ENCODE assay signal across 12 mouse cellular contexts in the genomic region with DNA sequence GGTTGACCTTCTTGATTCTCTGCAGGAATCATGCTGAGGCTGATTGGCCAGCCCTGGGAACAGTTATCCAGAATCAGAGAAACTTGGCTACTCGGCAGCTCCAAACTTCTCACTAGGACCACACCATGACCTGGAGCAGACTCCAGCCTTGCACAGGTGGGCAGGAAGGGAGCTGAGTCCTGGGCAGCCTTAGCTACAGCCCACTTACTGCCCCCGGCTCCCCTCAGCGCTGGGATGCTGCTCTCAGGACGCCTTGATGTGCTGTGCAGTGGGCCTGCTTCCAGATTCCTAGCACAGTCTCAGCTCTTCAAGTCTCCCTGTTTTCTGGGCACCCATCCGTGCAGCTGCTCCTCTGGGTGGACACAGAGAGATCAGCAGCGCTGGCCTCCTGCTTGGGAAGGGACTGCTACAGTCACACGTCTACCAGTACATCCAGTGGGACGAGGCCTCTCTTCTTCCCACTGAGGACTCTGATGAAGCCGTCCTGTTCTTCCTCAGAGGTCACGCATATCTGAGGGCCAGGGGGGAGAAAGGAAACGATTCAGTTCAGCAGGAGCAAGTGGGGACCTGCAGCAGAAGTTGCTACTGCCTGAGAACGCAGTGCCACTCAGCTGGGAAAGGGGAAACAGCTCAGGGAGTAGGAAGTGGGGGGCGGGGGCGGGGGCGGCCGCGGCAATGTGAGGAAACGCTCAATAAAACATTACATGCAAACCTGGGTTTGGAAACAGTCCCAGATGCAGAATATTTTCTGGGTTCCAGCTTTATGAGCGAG.
DNase-seq lines count a peak whose midpoint lies in the region; ATAC-seq and TF ChIP-seq lines count a peak whose summit lies in the region.
"Had no signal": no experiment of that assay in that cellular context is flagged by ENCODE, and none has a peak within 500 bp of the region (broad histone marks: within the 10 kb centered on the region; RNA-seq: fewer than 3 reads in every experiment).

No protein-coding gene starts in this region.

- no peak overlapping the region for H3K4me3 ChIP-seq in heart, embryonic 10.5 days
- no peak overlapping the region for H3K4me3 ChIP-seq in stomach, embryonic 15.5 days (replicated peaks)
- H3K4me3 ChIP-seq in stomach, postnatal 0 days (ENCODE audit: low read depth, low read length): no peak overlapping the region
- no peak overlapping the region for H3K4me3 ChIP-seq in liver, embryonic 12.5 days
- H3K4me3 ChIP-seq: midbrain, embryonic 10.5 days had no signal

- peak overlapping the region; percentile 23; the same call in 1 of the 2 replicates for H3K4me2 ChIP-seq in stomach, embryonic 15.5 days
- no peak overlapping the region for H3K4me2 ChIP-seq in stomach, postnatal 0 days (replicated peaks; ENCODE audit: low read depth)
- H3K4me2 ChIP-seq in liver, embryonic 12.5 days: peak overlapping the region; percentile 6

- no peak for TF ChIP-seq EP300 in stomach, postnatal 0 days (optimal IDR thresholded peaks at IDR 0.05)

- H3K27ac ChIP-seq in heart, embryonic 10.5 days: peak overlapping the region; percentile 18
- H3K27ac ChIP-seq in stomach, embryonic 15.5 days: no peak overlapping the region
- H3K27ac ChIP-seq in stomach, postnatal 0 days (replicated peaks): no peak overlapping the region
- H3K27ac ChIP-seq in liver, embryonic 12.5 days: no peak overlapping the region
- H3K27ac ChIP-seq: midbrain, embryonic 10.5 days had no signal

- H3K36me3 ChIP-seq in heart, embryonic 10.5 days: no peaks in the 10 kb centered on the region
- H3K36me3 ChIP-seq in stomach, embryonic 15.5 days: no peaks in the 10 kb centered on the region
- no peaks in the 10 kb centered on the region for H3K36me3 ChIP-seq in stomach, postnatal 0 days (ENCODE audit: control insufficient read depth, insufficient read depth, low read length)
- H3K36me3 ChIP-seq in liver, embryonic 12.5 days: no peaks in the 10 kb centered on the region
- H3K36me3 ChIP-seq: midbrain, embryonic 10.5 days had no signal

- H3K9me3 ChIP-seq in heart, embryonic 10.5 days: no peaks in the 10 kb centered on the region
- H3K9me3 ChIP-seq in stomach, embryonic 15.5 days: no peaks in the 10 kb centered on the region
- no peaks in the 10 kb centered on the region for H3K9me3 ChIP-seq in stomach, postnatal 0 days (ENCODE audit: control insufficient read depth, low read length)
- no peaks in the 10 kb centered on the region for H3K9me3 ChIP-seq in liver, embryonic 12.5 days (replicated peaks)
- H3K9me3 ChIP-seq: midbrain, embryonic 10.5 days had no signal

- ATAC-seq in stomach, embryonic 15.5 days (ENCODE audit: insufficient read depth, low FRiP score, low read depth): no peak; the same call in 1 of the 2 replicates
- no peak for ATAC-seq in stomach, postnatal 0 days (ENCODE audit: low FRiP score, low TSS enrichment)
- ATAC-seq in liver, embryonic 12.5 days: peak; percentile 27; the same call in 1 of the 2 replicates
- ATAC-seq: activated CD4-positive, CD25-positive, alpha-beta regulatory T cell, adult 4 months; inflammation-experienced regulatory T-cells, adult 6 months had no signal

- H3K27me3 ChIP-seq in heart, embryonic 10.5 days (ENCODE audit: insufficient read depth, poor library complexity, severe bottlenecking): no peaks in the 10 kb centered on the region
- no peaks in the 10 kb centered on the region for H3K27me3 ChIP-seq in stomach, embryonic 15.5 days (replicated peaks)
- H3K27me3 ChIP-seq in stomach, postnatal 0 days (ENCODE audit: control insufficient read depth, insufficient read depth, low read length): no peaks in the 10 kb centered on the region
- no peaks in the 10 kb centered on the region for H3K27me3 ChIP-seq in liver, embryonic 12.5 days (replicated peaks)

- TF ChIP-seq CTCF in stomach, postnatal 0 days (IDR thresholded peaks at IDR 0.05; ENCODE audit: low read depth): no peak

- no peak for DNase-seq in heart, embryonic 10.5 days (ENCODE audit: low spot score)
- no peak for DNase-seq in heart, adult 9 months (ENCODE audit: low spot score in 2 of 2)
- no peak for DNase-seq in stomach, postnatal 0 days (ENCODE audit: low spot score)
- DNase-seq in adrenal gland, adult 2 months: no peak
- DNase-seq in layer of hippocampus, postnatal 25 days (ENCODE audit: extremely low spot score in 1 of 2, low spot score in 1 of 2): no peak
- no peak for DNase-seq in layer of hippocampus, adult 18-20 months (ENCODE audit: low spot score in 2 of 2)
- DNase-seq: cerebellum, postnatal 25 days had no signal

- peaks cover 12% of the 10 kb centered on the region for H3K4me1 ChIP-seq in heart, embryonic 10.5 days
- no peaks in the 10 kb centered on the region for H3K4me1 ChIP-seq in stomach, embryonic 15.5 days
- H3K4me1 ChIP-seq in stomach, postnatal 0 days (replicated peaks; ENCODE audit: control insufficient read depth, insufficient read depth): no peaks in the 10 kb centered on the region
- peaks cover 5% of the 10 kb centered on the region; the same call in 1 of the 2 replicates for H3K4me1 ChIP-seq in liver, embryonic 12.5 days
- H3K4me1 ChIP-seq: midbrain, embryonic 10.5 days had no signal

- 59% methylated on average over 19 of the region's 19 CpGs for WGBS in heart, embryonic 10.5 days
- WGBS in stomach, embryonic 15.5 days: 48% methylated on average over 19 of the region's 19 CpGs
- 45% methylated on average over 19 of the region's 19 CpGs for WGBS in stomach, postnatal 0 days
- WGBS in liver, embryonic 12.5 days (ENCODE audit: insufficient replicate concordance): 31% methylated on average over 19 of the region's 19 CpGs

- no peak overlapping the region for H3K9ac ChIP-seq in stomach, embryonic 15.5 days
- no peak overlapping the region for H3K9ac ChIP-seq in stomach, postnatal 0 days (ENCODE audit: low read length)
- no peak overlapping the region for H3K9ac ChIP-seq in liver, embryonic 12.5 days
